Mouse (Mus musculus) left cerebral cortex, postnatal 10 days (tissue): ENCODE results near the gene Prm2. TPM values are rescaled to one million over a fixed set of nuclear protein-coding genes. Genes with fewer than 3 reads are reported as not detected.
A peak's percentile ranks its signal among the peaks of the same experiment; 100 is the strongest.

Experiments used
- DNase-seq, 2 experiments: peaks; one replicate each; pipeline ENCODE4 v3.0.0; 2021 to 2022; ENCODE audit warnings: low spot score in 2 of 2, mixed read lengths in 1 of 2; ENCODE audit errors: extremely low spot score in 1 of 2
- intact Hi-C: fragments of 180-260 bp; cut with DNase I; formaldehyde crosslinking; loops from one replicate; pipeline ENCODE4 v1.15.1; 2025
- total RNA-seq, 2 experiments: library from RNA; stranded (reverse); gene quantifications; 2 replicates each; pipeline ENCODE4 v1.2.3; 2021

The Prm2 gene
- total RNA-seq = not detected

- DNase-seq = no peak
- intact Hi-C loops = no loop called here
Observed at GRCm38 (mm10) chr16:10796034-10796433, at the start of gene Prm2. TSS of gene Prm2 (minus strand) at chr16:10796134.

DNA sequence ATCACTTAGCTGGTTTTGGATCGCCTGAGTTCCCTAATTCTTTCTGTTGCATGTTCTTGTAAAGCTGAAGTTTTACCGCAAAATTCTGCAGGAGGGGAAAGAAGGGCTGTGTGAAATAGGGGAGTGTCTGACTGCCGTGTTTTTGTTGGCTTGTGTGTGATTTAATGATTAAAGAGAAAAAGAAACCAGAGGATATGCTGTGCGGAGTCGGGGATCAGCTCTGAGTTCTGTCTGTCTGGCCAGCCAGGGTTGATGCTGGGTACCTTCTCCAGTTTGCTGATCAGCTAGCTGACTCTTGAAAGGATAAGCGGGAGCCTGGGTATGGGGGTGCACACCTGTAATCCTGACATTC, 48.4 kb upstream of the Prm2 start:
- intact Hi-C loops = no loop called here
- DNase-seq = no peak

DNA sequence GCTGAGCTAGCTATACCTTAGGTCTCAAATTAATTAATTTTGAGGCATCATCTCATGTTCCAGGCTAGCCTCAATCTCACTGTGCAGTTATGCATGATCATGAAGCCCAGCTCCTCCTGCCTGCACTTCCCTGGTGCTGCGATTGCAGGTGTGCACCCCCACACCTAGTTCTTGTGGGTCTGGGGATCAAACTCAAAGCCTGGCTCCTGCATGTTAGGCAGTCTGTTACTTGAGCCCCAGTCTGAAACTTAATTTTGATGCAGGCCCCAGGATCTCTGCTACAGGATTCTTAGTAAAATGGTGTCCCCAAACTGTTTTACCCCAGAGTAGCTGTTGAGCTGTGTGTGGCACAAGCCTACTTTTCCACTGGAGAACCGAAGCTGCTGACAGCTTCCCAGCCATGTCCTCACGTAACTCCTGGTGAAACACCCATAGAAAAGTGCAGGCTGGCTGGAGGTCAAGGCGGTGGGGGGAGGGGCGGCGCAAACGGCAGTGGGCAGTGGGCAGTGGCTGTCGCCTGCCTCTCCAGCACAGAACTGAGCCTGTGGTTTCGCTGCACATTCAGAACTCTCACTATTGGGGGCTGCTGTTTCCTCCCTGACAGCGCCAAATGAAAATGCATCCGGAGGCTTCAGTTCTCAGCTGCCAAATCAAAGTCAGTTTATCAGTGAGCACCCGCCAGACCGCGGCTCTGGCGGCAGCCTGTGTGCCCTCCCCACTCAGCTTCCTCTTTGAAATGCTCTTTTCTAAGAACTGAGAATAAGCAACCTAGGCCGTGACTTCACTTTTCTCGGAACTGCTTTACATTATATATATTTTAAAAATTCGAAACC, 47.8 kb upstream of the Prm2 start:
- intact Hi-C loops = no loop called here
- peak in 1 of 2 experiments; percentile 40 for DNase-seq

DNA sequence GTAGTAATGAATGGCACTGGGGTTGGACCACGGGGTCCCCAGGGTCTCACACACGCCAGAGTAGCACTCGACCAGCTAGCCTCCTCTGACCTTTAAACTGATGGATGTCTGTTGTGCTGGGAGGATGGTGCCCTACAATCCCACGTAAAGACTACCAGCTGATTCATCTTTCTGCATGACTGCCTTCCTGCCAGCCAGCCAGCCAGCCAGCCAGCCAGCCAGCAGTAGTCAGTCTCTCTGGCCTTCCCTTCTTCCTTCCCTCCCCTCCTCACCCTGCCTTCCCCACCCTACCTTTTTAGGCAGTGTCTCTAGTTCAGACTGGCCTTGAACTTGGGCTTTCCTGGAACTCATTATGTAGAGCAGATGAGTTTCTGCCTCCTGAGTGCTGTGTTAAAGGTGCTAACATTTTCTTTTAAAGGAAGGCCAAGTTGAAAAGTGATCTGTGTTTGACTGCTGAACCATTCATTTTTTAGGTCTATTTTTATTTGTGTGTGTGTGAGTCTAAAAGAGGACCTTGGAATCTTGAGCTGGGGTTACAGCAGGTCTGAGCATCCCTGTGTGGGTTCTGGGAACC, 46.4 kb upstream of the Prm2 start:
- intact Hi-C loops = no loop called here
- DNase-seq = no peak

DNA sequence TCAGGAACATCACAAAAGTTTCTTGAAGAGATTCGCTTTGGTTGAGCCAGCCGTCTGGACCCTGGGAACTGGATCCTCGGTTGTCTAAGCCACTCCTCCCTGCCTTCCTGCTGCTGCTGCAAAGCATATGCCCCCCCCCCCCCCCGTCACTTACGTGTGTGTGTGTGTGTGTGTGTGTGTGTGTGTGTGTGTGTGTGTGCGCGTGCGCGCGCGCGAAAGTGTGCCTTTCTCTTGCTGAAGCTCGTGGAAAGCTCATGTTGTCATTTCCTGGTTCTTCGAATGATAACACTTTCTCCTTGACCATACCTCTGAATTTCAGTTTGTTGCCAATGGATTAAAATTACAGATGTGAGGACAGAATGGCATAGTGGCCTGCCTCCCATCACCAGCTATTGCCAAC, 44.1 kb upstream of the Prm2 start:
- no peak for DNase-seq
- intact Hi-C loops = no loop called here

DNA sequence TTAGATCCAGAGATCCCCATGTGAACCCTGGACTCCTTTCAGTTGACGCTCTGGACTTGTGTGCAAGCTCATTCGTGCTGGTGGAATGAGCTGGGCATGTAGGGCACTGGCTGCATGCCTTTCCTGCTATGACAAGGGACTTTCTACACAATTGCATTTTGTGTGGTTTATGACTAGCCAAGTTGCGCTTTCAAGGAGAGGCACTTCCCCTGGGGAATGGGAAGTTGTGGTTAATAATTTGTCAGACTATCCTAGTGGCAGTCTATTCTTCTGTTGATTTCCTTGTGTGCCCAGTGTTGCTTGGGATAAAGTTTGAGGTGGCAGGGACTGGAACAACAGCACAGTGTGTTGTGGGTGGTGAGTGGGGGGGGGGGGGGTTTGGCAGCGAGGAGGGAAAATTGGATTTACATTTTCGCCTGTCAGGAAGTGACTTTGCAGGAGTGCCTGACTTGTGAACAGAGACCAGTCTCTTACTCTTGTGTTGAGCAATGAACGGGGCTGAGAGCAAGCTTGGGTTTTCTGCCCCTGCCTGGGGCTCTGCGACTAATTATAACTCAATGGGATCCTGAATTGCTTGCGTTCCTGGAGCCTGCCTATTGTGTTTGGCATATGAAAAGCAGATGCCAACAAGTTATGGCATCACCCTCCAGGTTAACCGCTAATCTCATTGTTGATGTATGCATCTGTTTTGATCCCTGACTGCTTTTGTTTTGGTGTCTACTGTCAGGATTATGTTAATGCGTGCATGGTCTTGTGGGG, 42.7 kb upstream of the Prm2 start:
- intact Hi-C loops = no loop called here
- DNase-seq = no peak

DNA sequence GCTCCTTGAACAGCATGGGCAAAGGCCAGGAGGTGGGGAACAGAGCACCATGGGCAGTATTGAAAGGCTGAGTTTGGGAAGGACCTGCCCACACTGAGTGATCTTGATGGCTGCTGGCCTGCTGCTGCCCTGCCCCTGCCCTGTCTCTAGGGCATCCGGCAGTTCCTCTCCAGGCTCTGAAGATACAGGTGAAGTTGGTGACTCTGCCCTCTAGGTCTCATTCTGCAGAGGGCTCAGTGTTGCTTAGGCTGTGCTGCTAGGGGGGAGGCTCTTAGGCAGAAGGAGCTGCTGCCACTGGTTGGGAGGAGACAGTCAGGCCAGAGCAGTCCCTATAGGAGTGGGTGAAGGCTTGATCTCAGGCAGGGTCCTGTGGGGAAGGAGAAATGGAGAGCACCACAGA, 42.0 kb upstream of the Prm2 start:
- no peak for DNase-seq

DNA sequence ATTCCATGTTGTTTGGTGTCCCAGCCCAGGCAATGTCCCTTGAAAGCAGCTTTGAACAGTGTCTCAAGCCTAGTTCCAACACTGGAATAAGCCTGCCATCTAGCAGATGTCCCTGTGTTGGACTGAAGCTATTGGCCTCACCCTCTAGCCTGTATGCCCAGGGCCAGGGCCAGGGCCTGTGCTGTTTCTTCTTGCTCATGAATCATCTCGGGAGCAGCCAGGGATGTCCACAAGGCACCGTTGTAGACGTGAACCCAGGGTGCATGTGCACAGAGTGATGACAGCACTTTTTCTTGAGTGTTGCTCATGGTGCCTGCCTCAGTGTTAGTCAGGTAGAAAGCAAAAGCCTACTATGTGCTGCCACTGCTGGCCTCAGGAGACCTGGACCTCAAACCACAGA, 41.3 kb upstream of the Prm2 start:
- intact Hi-C loops = no loop called here
- no peak for DNase-seq

More for the DNA sequence above, 42.0 kb upstream of the Prm2 start:
- intact Hi-C loops = no loop called here

GRCm38 (mm10) chr16:10836388-10836787, 40.5 kb upstream of the Prm2 start:
- no peak for DNase-seq
- intact Hi-C loops = no loop called here

- peak; percentile 82 to 90 for DNase-seq
- intact Hi-C loops = no loop called here
Observed at GRCm38 (mm10) chr16:10834911-10835587, 39.1 kb upstream of the Prm2 start, which contains the start of gene Rmi2. TSS of gene Rmi2 (plus strand) at chr16:10835059.

- no peak for DNase-seq
Observed at GRCm38 (mm10) chr16:10834542-10834910, 38.6 kb upstream of the Prm2 start.

DNA sequence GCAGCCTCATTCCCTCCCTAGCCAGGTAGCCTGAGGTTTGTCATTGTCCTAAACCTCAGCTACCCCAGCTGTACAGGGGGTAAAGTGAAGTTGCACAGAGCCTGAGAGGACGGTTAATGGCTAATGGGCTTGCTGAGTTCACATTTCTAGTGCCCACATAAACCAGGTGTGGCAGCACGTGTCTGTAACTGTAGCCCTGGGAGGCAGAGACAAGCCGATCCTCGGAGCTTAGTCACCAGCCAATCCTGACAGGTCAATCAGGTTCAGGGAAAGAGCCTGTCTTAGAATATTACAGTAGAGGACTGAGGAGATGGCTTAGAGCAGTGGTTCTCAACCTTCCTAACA, 32.5 kb upstream of the Prm2 start:
- intact Hi-C loops = loop anchor here (5.0 kb wide), 1 partner anchor 36 kb away; the partner anchor contains the start of gene Prm3
- no peak for DNase-seq

More at GRCm38 (mm10) chr16:10834542-10834910, 38.6 kb upstream of the Prm2 start:
- intact Hi-C loops = no loop called here

DNA sequence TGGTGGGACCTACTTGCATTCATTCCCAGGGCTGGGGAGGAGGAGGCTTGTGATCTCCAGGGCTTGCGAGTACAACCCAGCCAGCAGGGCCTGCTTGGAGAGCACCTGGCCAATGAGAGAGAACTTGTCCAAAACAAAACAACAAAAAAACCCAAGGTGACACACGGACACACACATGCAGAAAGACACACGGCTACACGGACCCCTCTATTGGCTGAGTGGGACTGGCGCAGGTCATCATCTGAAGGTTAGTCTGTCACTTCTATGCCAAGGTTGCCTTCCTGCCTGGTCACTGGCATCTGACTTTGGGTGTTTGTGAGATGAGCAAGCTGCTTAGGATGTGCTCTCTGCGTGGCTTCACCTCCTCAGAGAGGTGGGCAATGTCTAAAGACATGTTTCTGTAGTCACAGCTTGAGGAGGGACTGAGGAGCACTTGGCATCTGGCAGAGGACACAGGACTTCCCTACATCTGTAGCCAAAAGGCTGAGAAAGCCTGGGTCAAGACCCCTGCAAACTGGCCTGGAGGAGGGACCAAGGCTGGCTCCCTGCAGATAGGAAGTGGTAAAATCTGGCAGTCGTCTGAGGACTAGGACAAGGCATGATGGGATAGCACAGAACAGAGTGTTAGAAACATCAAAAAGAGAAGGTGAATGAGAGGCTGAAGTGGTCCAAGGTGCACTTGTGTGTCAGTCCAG, 32.0 kb upstream of the Prm2 start:
- intact Hi-C loops = loop anchor here (5.0 kb wide), 1 partner anchor 36 kb away; the partner anchor contains the start of gene Prm3
- DNase-seq = no peak

DNA sequence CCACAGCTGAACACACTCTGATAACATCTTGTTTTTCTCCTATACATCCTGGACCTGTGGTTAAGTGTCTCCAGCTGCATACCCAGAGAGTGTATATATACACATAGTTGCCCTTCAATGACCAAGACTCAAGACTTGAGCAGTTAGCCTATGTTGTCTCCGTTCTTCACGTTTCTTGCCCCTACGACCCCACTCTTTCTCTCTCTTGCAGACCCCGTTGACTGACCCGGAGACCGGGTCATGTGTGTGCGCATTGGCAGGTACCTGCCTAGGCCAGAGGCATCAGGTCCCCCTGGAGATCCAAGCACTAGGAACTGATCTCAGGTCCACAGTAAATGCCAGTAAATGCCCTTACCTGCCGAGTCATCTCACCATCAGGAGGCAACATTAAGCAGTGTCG, 31.3 kb upstream of the Prm2 start:
- intact Hi-C loops = loop anchor here (5.0 kb wide), 1 partner anchor 35 kb away; the partner anchor contains the start of gene Prm3
- DNase-seq = no peak

GRCm38 (mm10) chr16:10825840-10826239, 29.9 kb upstream of the Prm2 start:
- no peak for DNase-seq
- intact Hi-C loops = loop anchor here (5.0 kb wide), 1 partner anchor 34 kb away; the partner anchor contains the start of gene Prm3

- intact Hi-C loops = no loop called here
- DNase-seq = no peak
Observed at GRCm38 (mm10) chr16:10824536-10824935, 28.6 kb upstream of the Prm2 start.

GRCm38 (mm10) chr16:10821387-10821786, 25.5 kb upstream of the Prm2 start:
- no peak for DNase-seq
- intact Hi-C loops = no loop called here

DNA sequence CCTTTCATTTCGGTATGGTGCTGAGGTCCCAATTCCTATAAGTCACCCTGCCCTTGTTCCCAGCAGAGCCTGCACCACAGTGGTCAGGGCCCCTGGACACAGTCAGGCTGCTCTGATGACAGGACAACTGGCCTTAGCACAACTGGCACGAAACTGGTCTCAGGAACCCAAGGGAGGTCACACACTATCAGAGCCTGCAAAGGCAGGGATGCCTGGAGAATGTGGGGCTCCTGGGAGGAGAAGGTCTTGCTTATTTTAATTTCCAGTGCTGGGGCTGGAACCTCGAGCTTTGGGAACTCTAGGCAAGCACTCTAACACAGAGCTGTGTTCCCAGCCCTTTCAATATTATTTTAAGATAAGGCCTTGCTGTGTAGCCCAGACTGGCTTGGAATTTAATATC, 24.0 kb upstream of the Prm2 start:
- intact Hi-C loops = no loop called here
- no peak for DNase-seq
